Mouse (Mus musculus): ENCODE results near the gene Gm45140.
"Not testable (repeated sequence)": the region's sequence is repeated elsewhere in the genome, so short reads cannot be mapped to it uniquely, and the experiment has no call there.

Gm45140 gene

DNA sequence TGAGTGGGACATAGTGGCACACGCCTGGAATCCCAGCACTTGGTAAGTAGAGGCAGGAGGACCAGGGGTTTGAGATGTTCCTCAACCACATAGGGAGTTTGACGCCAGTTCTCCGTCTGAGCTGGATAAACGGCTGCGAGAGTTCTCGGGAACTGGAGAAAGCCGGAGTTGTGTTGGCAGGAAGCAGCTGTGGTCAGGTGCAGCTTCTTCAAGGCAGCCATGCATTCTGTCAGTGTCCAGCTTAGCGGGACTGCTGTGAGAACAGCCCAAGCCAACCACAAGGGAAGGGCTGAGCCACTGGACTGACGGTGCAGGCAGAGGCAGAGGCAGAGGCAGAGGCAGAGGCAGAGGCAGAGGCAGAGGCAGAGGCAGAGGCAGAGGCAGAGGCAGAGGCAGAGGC, 60.7 kb downstream of the Gm45140 start:
- no peak for DNase-seq

GRCm38 (mm10) chr6:87774466-87774865, 61.1 kb downstream of the Gm45140 start:
- DNase-seq = no peak

GRCm38 (mm10) chr6:87770626-87771025, 65.0 kb downstream of the Gm45140 start:
- no peak for DNase-seq

- DNase-seq = not testable (repeated sequence)
These were observed 71.3 kb downstream of the Gm45140 start for GRCm38 (mm10) chr6:87764296-87764695.

DNA sequence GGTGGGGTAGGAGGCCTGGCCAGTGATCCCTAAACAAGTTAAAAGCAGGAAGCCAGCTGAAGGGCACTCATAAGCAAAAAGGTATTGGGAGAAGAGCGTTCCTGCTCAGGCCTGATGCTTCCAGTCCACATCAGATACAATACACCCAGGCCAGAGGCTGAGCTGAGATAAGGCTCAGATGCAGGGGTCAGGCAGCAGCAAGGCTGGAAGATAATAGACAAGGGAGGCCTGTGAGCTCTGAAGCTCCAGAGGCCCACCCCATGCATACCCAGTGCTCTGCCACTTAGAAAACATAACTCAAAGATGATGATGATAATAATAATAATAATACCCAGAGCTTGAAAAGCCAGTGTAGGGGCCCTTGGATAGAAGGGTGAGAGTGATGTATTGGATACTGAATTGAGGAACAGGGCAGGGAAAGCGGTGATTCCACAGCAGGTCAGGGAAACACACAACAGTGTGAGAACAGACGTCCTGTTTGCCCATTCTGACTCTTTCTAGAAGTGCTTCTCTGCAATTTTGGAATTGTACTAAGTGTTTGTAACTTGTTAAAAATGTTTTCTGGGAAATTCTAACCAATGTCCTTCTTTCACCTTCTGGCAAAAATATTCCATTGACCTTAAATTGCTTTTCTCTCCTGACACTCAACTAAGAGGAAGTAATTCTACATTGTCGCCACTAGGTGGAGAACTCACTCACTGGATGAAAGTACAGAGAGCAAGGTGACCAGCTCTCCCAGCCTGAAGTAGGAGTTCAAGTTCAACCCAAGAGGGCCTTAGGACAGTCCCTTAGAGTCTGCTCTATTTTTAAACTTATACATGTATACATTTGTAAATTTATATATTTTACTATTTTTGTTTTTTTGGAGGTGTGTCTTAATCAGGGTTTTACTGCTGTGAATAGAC, 72.0 kb downstream of the Gm45140 start:
- peak; percentile 31 to 52 for DNase-seq

- DNase-seq = no peak
These were observed 73.4 kb downstream of the Gm45140 start for GRCm38 (mm10) chr6:87762161-87762560.

DNA sequence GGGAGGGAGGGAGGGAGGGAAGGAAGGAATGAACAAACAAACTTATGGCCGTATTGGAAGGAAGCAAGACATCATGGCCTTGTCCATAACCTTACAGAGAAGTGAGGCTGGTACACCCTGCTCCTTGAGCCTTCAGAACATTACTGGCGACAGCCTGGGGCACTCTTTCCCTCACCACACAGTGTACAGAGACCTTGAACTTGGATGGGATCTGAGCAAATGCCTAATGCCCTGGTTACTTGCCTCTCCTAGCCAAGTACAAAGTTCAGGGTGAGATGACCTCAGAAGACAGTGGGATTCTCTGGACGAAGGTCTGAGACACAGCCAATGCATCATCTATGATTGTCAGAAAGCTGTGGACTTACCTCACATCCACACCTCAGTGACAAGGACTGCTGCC, 75.7 kb downstream of the Gm45140 start:
- no peak for DNase-seq

DNA sequence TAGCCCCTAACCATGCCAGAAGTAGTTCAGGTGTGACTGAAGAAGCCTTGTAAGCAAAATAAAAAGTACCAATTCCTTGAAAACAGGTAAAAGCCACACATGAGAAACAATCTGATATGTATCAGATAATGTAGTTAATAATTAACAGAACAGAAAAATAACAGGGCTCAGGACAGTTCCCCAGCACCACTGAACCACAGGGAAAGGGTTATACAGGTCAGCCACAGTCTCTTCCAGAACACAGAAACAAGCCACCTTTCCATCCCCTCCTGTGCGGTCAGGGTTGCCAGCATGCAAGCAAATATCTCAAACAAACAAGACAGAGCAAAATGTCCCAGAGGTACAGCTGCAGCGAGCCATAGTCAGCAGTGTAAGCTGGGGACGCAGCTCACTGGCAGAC, 76.2 kb downstream of the Gm45140 start:
- no peak for DNase-seq

DNA sequence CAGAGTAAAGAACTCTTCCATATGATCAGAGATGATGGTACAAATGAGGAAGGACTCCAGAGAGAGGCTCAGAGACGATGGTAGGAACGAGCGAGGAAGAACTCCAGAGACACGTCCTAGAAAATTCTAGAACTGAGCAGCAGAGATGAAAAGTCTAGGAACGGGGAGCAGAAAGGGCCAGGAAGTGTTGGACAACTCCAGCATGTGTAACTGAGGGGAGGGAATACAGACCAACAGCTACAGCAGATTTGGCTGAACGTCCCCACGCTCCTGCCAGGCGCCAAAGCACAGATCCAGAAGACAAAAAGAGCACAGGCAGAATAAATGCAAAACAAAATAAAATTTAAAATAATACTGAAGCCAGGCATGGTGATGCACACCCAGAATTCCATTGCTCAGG, 78.7 kb downstream of the Gm45140 start:
- no peak for DNase-seq

DNA sequence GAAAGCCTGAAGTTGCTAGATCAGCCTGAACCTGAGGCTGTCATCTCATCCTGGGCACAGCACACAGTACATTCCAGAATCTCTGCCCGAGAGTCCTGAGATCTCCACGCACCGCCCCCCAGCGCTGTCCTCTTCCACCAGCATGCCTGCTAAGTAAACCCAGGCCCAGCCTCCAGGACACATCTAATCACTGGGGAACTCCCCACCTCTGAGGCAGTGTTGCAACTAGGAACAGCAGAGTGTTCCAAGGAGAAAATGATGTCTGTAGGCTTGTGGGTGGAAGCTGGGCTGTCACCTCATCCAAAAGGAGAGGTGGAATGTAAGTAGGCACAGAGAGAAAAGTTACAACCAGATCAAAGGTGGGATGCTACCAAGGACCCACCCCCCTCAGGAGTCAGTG, 80.4 kb downstream of the Gm45140 start:
- no peak for DNase-seq

- DNase-seq = no peak
These were observed 84.0 kb downstream of the Gm45140 start for GRCm38 (mm10) chr6:87751574-87751973.

DNA sequence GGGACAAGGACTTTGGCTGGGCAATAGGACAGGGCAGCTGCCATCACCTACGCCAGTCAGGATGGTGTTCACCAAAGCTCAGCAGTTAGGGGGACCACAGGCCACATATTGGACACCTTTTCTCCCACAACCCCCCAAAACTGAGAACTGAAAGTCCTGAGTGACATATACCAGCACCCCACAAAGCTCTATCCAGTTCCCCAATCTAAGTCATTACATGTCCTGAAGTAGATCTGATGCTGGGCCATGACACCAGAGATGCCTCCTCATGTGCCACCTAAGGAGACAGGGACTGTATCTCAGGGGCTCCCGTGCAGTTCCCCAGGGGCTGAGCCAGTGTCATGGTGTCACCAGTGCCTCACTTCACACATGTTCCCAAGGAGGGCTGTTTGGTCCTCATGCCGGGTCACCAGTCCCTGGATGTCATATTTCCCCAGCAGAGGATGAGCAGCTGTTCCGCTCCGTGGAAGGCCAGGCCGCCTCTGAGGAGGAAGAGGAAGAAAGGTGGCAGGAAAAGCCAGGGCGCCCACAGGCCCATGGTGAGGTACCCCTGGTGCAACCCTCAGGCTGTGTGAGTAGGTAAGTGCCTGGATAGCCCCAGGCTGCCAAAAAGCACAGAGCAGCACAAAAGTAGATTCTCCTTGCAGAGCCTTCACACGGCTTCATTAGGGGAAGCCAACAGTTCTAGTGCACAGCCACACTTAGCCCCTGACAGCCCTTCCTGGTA, 85.2 kb downstream of the Gm45140 start:
- no peak for DNase-seq

DNA sequence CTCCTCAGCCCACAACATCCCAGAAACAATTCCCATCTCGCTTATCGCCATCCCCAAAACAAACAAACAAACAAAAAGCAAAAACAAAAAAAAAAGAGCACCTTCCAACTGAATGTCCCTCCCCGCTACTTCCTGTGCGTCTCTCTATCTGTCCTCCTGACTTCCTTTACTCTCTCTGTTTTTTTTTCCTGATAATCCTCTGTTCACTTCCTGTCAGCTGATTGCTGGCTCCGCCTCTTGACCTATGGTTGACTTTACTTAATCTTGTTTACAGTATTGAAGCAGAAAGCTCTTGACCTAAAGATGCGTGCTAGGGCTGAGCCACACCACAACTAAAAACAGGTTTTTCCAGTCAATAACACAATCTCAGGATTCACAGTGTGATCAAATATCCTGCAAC, 87.1 kb downstream of the Gm45140 start:
- no peak for DNase-seq

GRCm38 (mm10) chr6:87748078-87748477, 87.5 kb downstream of the Gm45140 start:
- DNase-seq = no peak

GRCm38 (mm10) chr6:87746849-87747248, 88.7 kb downstream of the Gm45140 start:
- no peak for DNase-seq

- no peak for DNase-seq
These were observed 89.5 kb downstream of the Gm45140 start for GRCm38 (mm10) chr6:87746059-87746458.

- DNase-seq = no peak
These were observed 90.3 kb downstream of the Gm45140 start for GRCm38 (mm10) chr6:87745301-87745700.

DNA sequence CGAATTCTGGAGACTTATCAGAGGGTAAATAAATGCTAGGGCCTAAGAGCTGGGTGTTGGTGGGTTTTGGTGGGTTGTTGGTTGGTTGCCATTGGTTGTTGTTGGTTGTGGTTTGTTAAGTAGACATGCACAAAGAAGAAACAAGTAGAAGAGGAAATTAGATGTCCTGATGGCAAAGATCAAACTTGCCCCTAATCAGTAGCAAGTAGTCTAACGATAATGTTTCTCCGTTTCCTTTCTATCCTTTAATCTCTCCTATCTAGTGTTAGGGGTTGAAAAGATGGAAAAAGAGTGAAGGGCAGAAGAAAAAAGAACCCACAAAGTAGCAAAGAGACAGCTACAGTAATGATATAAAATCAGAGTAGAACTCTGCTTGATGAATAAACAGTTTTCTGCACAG, 91.0 kb downstream of the Gm45140 start:
- DNase-seq = no peak

DNA sequence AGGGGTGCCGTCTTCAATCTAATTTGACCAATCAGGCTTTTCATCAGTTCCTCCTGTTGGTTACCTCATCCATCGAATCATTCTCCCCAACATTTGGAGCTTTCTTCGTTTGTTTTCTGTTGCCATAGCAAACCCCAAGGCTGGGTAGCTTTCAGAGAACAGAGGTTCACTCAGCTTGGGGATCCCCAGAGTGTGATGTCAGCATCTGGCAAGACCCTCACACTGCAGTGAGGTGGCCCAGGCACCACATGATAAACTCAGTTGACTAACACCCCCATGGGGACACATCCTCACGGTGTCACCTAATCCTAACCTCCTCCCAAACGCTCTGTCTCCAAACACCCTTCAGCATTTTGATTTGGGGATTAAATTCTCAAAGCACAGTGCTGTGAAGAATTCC, 92.3 kb downstream of the Gm45140 start:
- no peak for DNase-seq

GRCm38 (mm10) chr6:87742804-87743203, 92.8 kb downstream of the Gm45140 start:
- DNase-seq = peak in 1 of 2 experiments; percentile 49

GRCm38 (mm10) chr6:87741978-87742377, 93.6 kb downstream of the Gm45140 start:
- DNase-seq = no peak

DNA sequence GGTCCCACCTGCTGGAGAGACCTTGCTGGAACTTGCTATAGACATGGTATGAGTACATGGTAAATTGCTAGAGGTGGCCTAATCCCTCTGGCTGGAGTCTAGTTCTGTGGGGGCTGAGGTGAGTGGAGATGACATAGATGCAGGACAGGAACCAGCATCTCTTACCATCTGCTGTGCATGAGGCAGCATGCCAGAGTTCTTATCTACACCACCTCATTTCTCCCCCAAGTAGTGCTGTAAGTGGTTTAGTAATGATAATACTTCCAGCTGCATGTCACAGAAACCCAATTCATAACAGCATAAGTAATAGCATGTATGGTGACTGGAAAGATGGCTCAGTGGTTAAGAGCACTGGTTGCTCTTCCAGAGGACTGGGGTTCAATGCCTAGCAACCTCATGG, 95.1 kb downstream of the Gm45140 start:
- DNase-seq = no peak

GRCm38 (mm10) chr6:87739898-87740297, 95.7 kb downstream of the Gm45140 start:
- DNase-seq = no peak

Data from cerebellum, postnatal 14 days (tissue).